ENCODE assay signal across 8 mouse cellular contexts in genomic region chr17:35220156-35220952, GRCm38 (mm10). TPM values are rescaled to one million over a fixed set of nuclear protein-coding genes. Genes with fewer than 3 reads are reported as not detected.
DNase-seq lines count a peak whose midpoint lies in the region; ATAC-seq and TF ChIP-seq lines count a peak whose summit lies in the region.

TSS of gene Gm16181 (plus strand) at chr17:35220834.

- H3K36me3 ChIP-seq in midbrain, embryonic 12.5 days, result peaks cover 35% of the 10 kb centered on the region
- H3K36me3 ChIP-seq in midbrain, embryonic 11.5 days (ENCODE audit: control insufficient read depth, insufficient read depth, low read length), result peaks cover 7% of the 10 kb centered on the region
- peaks cover 3% of the 10 kb centered on the region; the same call in 1 of the 2 replicates for H3K36me3 ChIP-seq in heart, adult 2 months (ENCODE audit: control insufficient read depth, insufficient read depth, low read length)
- H3K36me3 ChIP-seq in kidney, postnatal 0 days (ENCODE audit: insufficient read depth, low read length), result peaks cover 12% of the 10 kb centered on the region; the same call in 1 of the 2 replicates
- H3K36me3 ChIP-seq in stomach, embryonic 15.5 days, result peaks cover 17% of the 10 kb centered on the region

- H3K79me2 ChIP-seq in heart, adult 2 months (replicated peaks; ENCODE audit: control insufficient read depth, insufficient read depth, low read length), result no peaks in the 10 kb centered on the region

- intact Hi-C loops in heart, adult 2 months (cut with DNase I), result no loop called here

- ATAC-seq in midbrain, embryonic 12.5 days (ENCODE audit: low FRiP score, low read depth), result no peak
- ATAC-seq in midbrain, embryonic 11.5 days (ENCODE audit: low FRiP score), result no peak
- ATAC-seq in kidney, postnatal 0 days (replicated peaks; ENCODE audit: low FRiP score, low read depth), result no peak
- peak; percentile 53 for ATAC-seq in stomach, embryonic 15.5 days (ENCODE audit: insufficient read depth, low FRiP score, low read depth)

- no peak within 1 kb of the TSS for H3K4me3 ChIP-seq in midbrain, embryonic 12.5 days
- H3K4me3 ChIP-seq in midbrain, embryonic 11.5 days (ENCODE audit: low read depth, low read length), result no peak within 1 kb of the TSS
- peak within 1 kb of the TSS; percentile 34 for H3K4me3 ChIP-seq in heart, adult 2 months
- no peak within 1 kb of the TSS for H3K4me3 ChIP-seq in kidney, postnatal 0 days (replicated peaks; ENCODE audit: low read depth, low read length)
- H3K4me3 ChIP-seq in stomach, embryonic 15.5 days (replicated peaks), result no peak within 1 kb of the TSS

- WGBS in midbrain, embryonic 12.5 days, result 77% methylated on average over 28 of the region's 28 CpGs
- 89% methylated on average over 28 of the region's 28 CpGs for WGBS in midbrain, embryonic 11.5 days
- WGBS in heart, adult 2 months, result 36% methylated on average over 28 of the region's 28 CpGs
- 67% methylated on average over 28 of the region's 28 CpGs for WGBS in kidney, postnatal 0 days
- WGBS in stomach, embryonic 15.5 days, result 61% methylated on average over 28 of the region's 28 CpGs

- no peak for TF ChIP-seq EP300 in heart, adult 2 months (IDR thresholded peaks at IDR 0.05; ENCODE audit: insufficient read depth, low read depth, low read length)

- no peaks in the 10 kb centered on the region for H3K27me3 ChIP-seq in midbrain, embryonic 12.5 days
- no peaks in the 10 kb centered on the region for H3K27me3 ChIP-seq in midbrain, embryonic 11.5 days (ENCODE audit: control insufficient read depth, insufficient read depth, low read length)
- no peaks in the 10 kb centered on the region for H3K27me3 ChIP-seq in heart, adult 2 months (ENCODE audit: control insufficient read depth, insufficient read depth, low read length)
- no peaks in the 10 kb centered on the region for H3K27me3 ChIP-seq in kidney, postnatal 0 days (ENCODE audit: insufficient read depth, low read length)
- no peaks in the 10 kb centered on the region for H3K27me3 ChIP-seq in stomach, embryonic 15.5 days (replicated peaks)

- H3K9ac ChIP-seq in midbrain, embryonic 12.5 days (replicated peaks), result no peak within 1 kb of the TSS
- H3K9ac ChIP-seq in midbrain, embryonic 11.5 days (ENCODE audit: low read length), result no peak within 1 kb of the TSS
- peak within 1 kb of the TSS; percentile 58 for H3K9ac ChIP-seq in heart, adult 2 months (ENCODE audit: low read depth, low read length)
- H3K9ac ChIP-seq in kidney, postnatal 0 days (ENCODE audit: low read depth, low read length), result no peak within 1 kb of the TSS
- H3K9ac ChIP-seq in stomach, embryonic 15.5 days, result no peak within 1 kb of the TSS

- H3K4me2 ChIP-seq in midbrain, embryonic 12.5 days (replicated peaks), result no peak within 1 kb of the TSS
- no peak within 1 kb of the TSS for H3K4me2 ChIP-seq in midbrain, embryonic 11.5 days
- H3K4me2 ChIP-seq in kidney, postnatal 0 days (ENCODE audit: low read length), result no peak within 1 kb of the TSS
- H3K4me2 ChIP-seq in stomach, embryonic 15.5 days, result peak within 1 kb of the TSS; percentile 17; the same call in 1 of the 2 replicates

- no peaks in the 10 kb centered on the region for H3K4me1 ChIP-seq in midbrain, embryonic 12.5 days
- H3K4me1 ChIP-seq in midbrain, embryonic 11.5 days (ENCODE audit: control insufficient read depth, insufficient read depth, low read length), result no peaks in the 10 kb centered on the region
- H3K4me1 ChIP-seq in heart, adult 2 months (ENCODE audit: control insufficient read depth, insufficient read depth, low read length), result peaks cover 18% of the 10 kb centered on the region
- no peaks in the 10 kb centered on the region; the same call in 1 of the 2 replicates for H3K4me1 ChIP-seq in kidney, postnatal 0 days (replicated peaks; ENCODE audit: insufficient read depth, low read length)
- H3K4me1 ChIP-seq in stomach, embryonic 15.5 days, result peaks cover 7% of the 10 kb centered on the region; the same call in 1 of the 2 replicates

- H3K9me3 ChIP-seq in midbrain, embryonic 12.5 days, result no peaks in the 10 kb centered on the region
- no peaks in the 10 kb centered on the region for H3K9me3 ChIP-seq in midbrain, embryonic 11.5 days (ENCODE audit: control insufficient read depth, low read length)
- no peaks in the 10 kb centered on the region for H3K9me3 ChIP-seq in kidney, postnatal 0 days (replicated peaks; ENCODE audit: low read length)
- no peaks in the 10 kb centered on the region for H3K9me3 ChIP-seq in stomach, embryonic 15.5 days

- DNase-seq in midbrain, embryonic 11.5 days (ENCODE audit: low spot score, missing footprints), result no peak
- DNase-seq in heart, adult 2 months, result peak; percentile 73 to 78
- no peak for DNase-seq in kidney, postnatal 0 days (ENCODE audit: low spot score)
- DNase-seq in left cerebral cortex, adult 11 months (ENCODE audit: low spot score), result no peak
- DNase-seq in left cerebral cortex, adult 9 months (ENCODE audit: low spot score in 2 of 2), result no peak
- no peak for DNase-seq in spleen, postnatal 10 days (ENCODE audit: low spot score in 2 of 2)

- 0 out of 2 replicates have a peak, but pooled peaks have one; percentile 39 for TF ChIP-seq POLR2A in heart, adult 2 months (IDR thresholded peaks at IDR 0.05; ENCODE audit: insufficient read depth, low read depth, low read length)

- no peak for TF ChIP-seq CTCF in heart, adult 2 months (IDR thresholded peaks at IDR 0.05)
- no peak for TF ChIP-seq CTCF in kidney, postnatal 0 days (IDR thresholded peaks at IDR 0.05; ENCODE audit: low read depth)

- peak within 1 kb of the TSS; percentile 7; the same call in 1 of the 2 replicates for H3K27ac ChIP-seq in midbrain, embryonic 12.5 days (replicated peaks)
- H3K27ac ChIP-seq in midbrain, embryonic 11.5 days (ENCODE audit: low read depth, low read length), result no peak within 1 kb of the TSS
- H3K27ac ChIP-seq in heart, adult 2 months, result peak within 1 kb of the TSS; percentile 87
- peak within 1 kb of the TSS; percentile 54 for H3K27ac ChIP-seq in kidney, postnatal 0 days
- H3K27ac ChIP-seq in stomach, embryonic 15.5 days, result peak within 1 kb of the TSS; percentile 73

RNA-seq across cellular contexts. Expression of gene Gm16181, which starts in this region (rescaled TPM):
- 0.38 TPM in 1 of 2 replicates, not detected in the other for polyA plus RNA-seq in midbrain, embryonic 12.5 days (2016; fragmentation: Nextera tagmentation; extraction: Ambion mirVana)
- not detected in 2 replicates for polyA plus RNA-seq in midbrain, embryonic 11.5 days (2014; fragmentation: Nextera tagmentation; extraction: Ambion mirVana)
- total RNA-seq in heart, adult 2 months (2021), result not detected
- 2.1 and 3.2 TPM in 2 replicates for polyA plus RNA-seq in heart, adult 2 months (2012; rRNA removed)
- 0.25 and 0.29 TPM in 2 replicates for polyA plus RNA-seq in kidney, postnatal 0 days (2015; fragmentation: Nextera tagmentation; extraction: Ambion mirVana)
- polyA plus RNA-seq in stomach, embryonic 15.5 days (2015; fragmentation: Nextera tagmentation; extraction: Ambion mirVana), result 0.86 TPM in 1 of 2 replicates, not detected in the other

Comparison
In these comparisons a context has a peak if more than half of its experiments do, and no peak if none do; other contexts are left out.
1. Peak in ATAC-seq, H3K27ac ChIP-seq and H3K4me2 ChIP-seq in stomach, embryonic 15.5 days; RNA of the gene not detected or under 1 TPM.
2. DNase-seq: peak in heart, adult 2 months (2 of 2); none in midbrain, embryonic 11.5 days (single experiment), kidney, postnatal 0 days (single experiment), left cerebral cortex, adult 11 months (single experiment), left cerebral cortex, adult 9 months (0 of 2) and spleen, postnatal 10 days (0 of 2).